ENCODE assay signal across 8 mouse cellular contexts in the genomic region with DNA sequence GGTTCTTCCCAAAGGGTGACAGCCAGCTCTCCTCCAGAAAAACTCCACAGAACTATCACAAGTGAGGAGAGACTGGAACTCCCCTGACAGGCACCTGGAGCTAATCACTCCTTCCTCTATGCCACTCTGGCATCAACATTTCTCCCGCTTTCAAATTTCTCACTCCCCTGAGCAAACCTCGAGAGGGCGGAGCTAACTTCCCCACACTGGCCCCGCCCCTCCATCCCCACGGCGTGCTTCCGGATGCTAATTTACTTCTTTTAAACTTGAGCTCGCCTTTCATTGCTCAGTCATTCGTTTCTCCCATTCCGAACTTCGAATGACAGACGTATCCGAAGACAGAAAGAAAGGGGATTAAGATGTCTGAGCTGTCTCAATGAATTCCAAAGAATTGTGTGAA.
DNase-seq lines count a peak whose midpoint lies in the region; ATAC-seq and TF ChIP-seq lines count a peak whose summit lies in the region.

No protein-coding gene starts in this region.

- H3K27me3 ChIP-seq in forebrain, embryonic 15.5 days: no peaks in the 10 kb centered on the region
- H3K27me3 ChIP-seq in kidney, postnatal 0 days (ENCODE audit: insufficient read depth, low read length): no peaks in the 10 kb centered on the region
- no peaks in the 10 kb centered on the region for H3K27me3 ChIP-seq in megakaryocyte, embryonic 14.5 days (replicated peaks)

- H3K4me1 ChIP-seq in forebrain, embryonic 15.5 days: peaks cover 4% of the 10 kb centered on the region; the same call in 1 of the 2 replicates
- peaks cover 5% of the 10 kb centered on the region; the same call in 1 of the 2 replicates for H3K4me1 ChIP-seq in kidney, postnatal 0 days (replicated peaks; ENCODE audit: insufficient read depth, low read length)
- no peaks in the 10 kb centered on the region for H3K4me1 ChIP-seq in megakaryocyte, embryonic 14.5 days

- WGBS in forebrain, embryonic 15.5 days: 3% methylated on average over 13 of the region's 13 CpGs
- WGBS in kidney, postnatal 0 days: 2% methylated on average over 13 of the region's 13 CpGs

- peak; percentile 64 for DNase-seq in testis, postnatal 10 days (ENCODE audit: low spot score)
- DNase-seq in testis, postnatal 14 days (ENCODE audit: low spot score): no peak
- peak; percentile 58 for DNase-seq in kidney, postnatal 0 days (ENCODE audit: low spot score)
- peak; percentile 56 to 75 for DNase-seq in spleen, postnatal 4 days (ENCODE audit: low spot score in 2 of 2)
- no peak for DNase-seq in frontal cortex, postnatal 25 days (ENCODE audit: low spot score in 2 of 2)
- DNase-seq in layer of hippocampus, adult 2 months (ENCODE audit: low spot score in 2 of 2): no peak

- H3K4me3 ChIP-seq in forebrain, embryonic 15.5 days: no peak overlapping the region
- no peak overlapping the region for H3K4me3 ChIP-seq in kidney, postnatal 0 days (replicated peaks; ENCODE audit: low read depth, low read length)
- H3K4me3 ChIP-seq in megakaryocyte, embryonic 14.5 days (replicated peaks): peak overlapping the region; percentile 33
- H3K4me3 ChIP-seq in layer of hippocampus, adult 2 months: no peak overlapping the region

- ATAC-seq in forebrain, embryonic 15.5 days (replicated peaks): no peak
- ATAC-seq in kidney, postnatal 0 days (replicated peaks; ENCODE audit: low FRiP score, low read depth): no peak

- H3K9ac ChIP-seq in forebrain, embryonic 15.5 days (replicated peaks): no peak overlapping the region
- no peak overlapping the region for H3K9ac ChIP-seq in kidney, postnatal 0 days (ENCODE audit: low read depth, low read length)

- no peaks in the 10 kb centered on the region for H3K36me3 ChIP-seq in forebrain, embryonic 15.5 days
- no peaks in the 10 kb centered on the region for H3K36me3 ChIP-seq in kidney, postnatal 0 days (ENCODE audit: insufficient read depth, low read length)
- no peaks in the 10 kb centered on the region for H3K36me3 ChIP-seq in megakaryocyte, embryonic 14.5 days (replicated peaks; ENCODE audit: low read length)

- no peaks in the 10 kb centered on the region for H3K9me3 ChIP-seq in forebrain, embryonic 15.5 days
- no peaks in the 10 kb centered on the region for H3K9me3 ChIP-seq in kidney, postnatal 0 days (replicated peaks; ENCODE audit: low read length)
- peaks cover 8% of the 10 kb centered on the region for H3K9me3 ChIP-seq in megakaryocyte, embryonic 14.5 days

- TF ChIP-seq CTCF in kidney, postnatal 0 days (IDR thresholded peaks at IDR 0.05; ENCODE audit: low read depth): no peak
- TF ChIP-seq CTCF in layer of hippocampus, adult 2 months (conservative IDR thresholded peaks at IDR 0.05): no peak

- H3K4me2 ChIP-seq in forebrain, embryonic 15.5 days (replicated peaks): peak overlapping the region; percentile 20
- H3K4me2 ChIP-seq in kidney, postnatal 0 days (ENCODE audit: low read length): peak overlapping the region; percentile 43

- no peak overlapping the region for H3K27ac ChIP-seq in forebrain, embryonic 15.5 days (replicated peaks)
- H3K27ac ChIP-seq in kidney, postnatal 0 days: no peak overlapping the region
- H3K27ac ChIP-seq in layer of hippocampus, adult 2 months: no peak overlapping the region

Comparison
In these comparisons a context has a peak if more than half of its experiments do, and no peak if none do; other contexts are left out.
1. DNase-seq: peak in testis, postnatal 10 days (single experiment), kidney, postnatal 0 days (single experiment) and spleen, postnatal 4 days (2 of 2); none in testis, postnatal 14 days (single experiment), frontal cortex, postnatal 25 days (0 of 2) and layer of hippocampus, adult 2 months (0 of 2).